Mouse (Mus musculus) E14TG2a.4 (cell line): ENCODE results near the gene Trim47.

ENCODE experiments used
- CTCF ChIP-seq: conservative IDR thresholded peaks from 2 replicates; pipeline ENCODE4 v1.5.1; 2014; ENCODE audit warnings: low read length
- NANOG ChIP-seq: IDR thresholded peaks from 2 replicates; pipeline ENCODE4 v1.6.1; 2014; ENCODE audit warnings: borderline replicate concordance, low read length, mixed read lengths
- POU5F1 ChIP-seq: IDR thresholded peaks from 2 replicates; pipeline ENCODE4 v1.6.1; 2014; ENCODE audit warnings: low read length, borderline replicate concordance

- TF ChIP-seq CTCF (no peak), NANOG (no peak), POU5F1 (no peak)
Measured at GRCm38 (mm10) chr11:116095573-116095972, 31.4 kb downstream of the Trim47 start.
